Mouse (Mus musculus): ENCODE data around the gene Med12l.

GRCm38 (mm10) chr3:59234878-59235277 is 229.3 kb downstream of the Med12l start:
- TF ChIP-seq GATA1 (IDR thresholded peaks at IDR 0.05; ENCODE audit: borderline replicate concordance, low read length) (no peak), FLI1 (IDR thresholded peaks at IDR 0.05; ENCODE audit: low read length) (no peak)
